Comparison of ENCODE assay signal across 8 mouse cellular contexts in the genomic region with DNA sequence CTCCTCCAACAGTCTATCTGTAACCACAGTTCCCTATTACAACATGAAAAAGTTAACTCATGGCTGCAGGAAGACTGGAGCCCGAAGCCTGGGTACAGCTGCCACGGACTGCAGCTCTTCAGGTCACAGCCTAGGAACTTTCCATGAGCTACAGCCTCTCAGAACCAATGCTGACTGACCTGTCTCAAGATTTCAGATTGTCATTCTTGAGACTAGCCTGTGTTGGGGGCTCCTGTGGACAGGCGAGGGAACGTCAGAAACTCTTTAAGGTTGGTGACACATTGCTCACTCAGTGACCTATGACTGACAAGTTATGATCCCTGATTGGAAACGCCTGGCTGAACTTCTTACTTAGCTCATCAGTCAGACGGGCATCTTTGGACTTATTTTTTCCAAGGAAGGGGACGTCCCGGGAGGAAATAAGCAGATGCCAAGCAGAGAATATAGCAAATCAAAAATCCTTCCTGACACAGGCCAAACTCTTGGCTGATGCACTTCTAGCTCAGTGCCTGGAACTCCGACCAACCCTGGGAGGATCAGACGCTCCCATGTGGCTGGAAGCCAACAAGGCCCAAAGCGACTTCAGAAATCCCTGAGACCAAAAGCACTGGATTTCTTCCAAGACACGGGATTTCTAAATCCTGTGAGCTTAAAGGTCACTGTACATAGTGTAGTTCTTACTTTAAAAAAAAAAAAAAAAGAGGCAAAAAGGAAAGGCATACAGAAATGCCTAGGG.
DNase-seq lines count a peak whose midpoint lies in the region; ATAC-seq and TF ChIP-seq lines count a peak whose summit lies in the region.

No protein-coding gene starts in this region.

- H3K9me3 ChIP-seq in heart, embryonic 15.5 days (replicated peaks): no peaks in the 10 kb centered on the region

- no peak; the same call in 1 of the 2 replicates for ATAC-seq in heart, embryonic 15.5 days (replicated peaks; ENCODE audit: insufficient number of reproducible peaks, insufficient read depth, low FRiP score, low read depth)
- no peak for ATAC-seq in frontal cortex, adult (ENCODE audit: low TSS enrichment)

- H3K4me3 ChIP-seq in heart, embryonic 15.5 days: no peak overlapping the region

- intact Hi-C loops in left cerebral cortex, postnatal 4 days (cut with DNase I): no loop called here

- WGBS in heart, embryonic 15.5 days: 42% methylated on average over 12 of the region's 12 CpGs

- H3K36me3 ChIP-seq in heart, embryonic 15.5 days: no peaks in the 10 kb centered on the region

- H3K27me3 ChIP-seq in heart, embryonic 15.5 days: no peaks in the 10 kb centered on the region

- peak; percentile 43 for DNase-seq in left cerebral cortex, postnatal 4 days
- no peak for DNase-seq in left cerebral cortex, adult 11 months (ENCODE audit: low spot score)
- peak; percentile 74 for DNase-seq in brain, embryonic 14.5 days (ENCODE audit: low read depth)
- DNase-seq in kidney, postnatal 4 days: peak; percentile 61 to 77
- DNase-seq in right cerebral cortex, postnatal 14 days: no peak
- no peak for DNase-seq in Muller cell, postnatal 12 days (ENCODE audit: inconsistent ontology term)

- H3K4me1 ChIP-seq in heart, embryonic 15.5 days (replicated peaks): peaks cover 82% of the 10 kb centered on the region

- no peak for TF ChIP-seq CTCF in brain, embryonic 14.5 days (IDR thresholded peaks at IDR 0.05; ENCODE audit: borderline replicate concordance, extremely low read depth, insufficient read depth, insufficient read length)

- no peak overlapping the region for H3K4me2 ChIP-seq in heart, embryonic 15.5 days

- peak overlapping the region; percentile 94 for H3K27ac ChIP-seq in heart, embryonic 15.5 days

- TF ChIP-seq POLR2A in brain, embryonic 14.5 days (IDR thresholded peaks at IDR 0.05; ENCODE audit: borderline replicate concordance, extremely low read depth, insufficient read depth, insufficient read length, poor library complexity, severe bottlenecking): no peak

- H3K9ac ChIP-seq in heart, embryonic 15.5 days: no peak overlapping the region

Comparison
In these comparisons a context has a peak if more than half of its experiments do, and no peak if none do; other contexts are left out.
1. DNase-seq: peak in left cerebral cortex, postnatal 4 days (single experiment), brain, embryonic 14.5 days (single experiment) and kidney, postnatal 4 days (2 of 2); none in left cerebral cortex, adult 11 months (single experiment), right cerebral cortex, postnatal 14 days (single experiment) and Muller cell, postnatal 12 days (single experiment).